Mouse (Mus musculus) MEL (cell line): ENCODE data around the gene Olfr639. TPM values are rescaled to one million over a fixed set of nuclear protein-coding genes. Genes with fewer than 3 reads are reported as not detected.

Experiments
- DNase-seq: peaks from one replicate; pipeline ENCODE4 v3.0.0; 2011; ENCODE audit warnings: low read depth, low spot score
- H3K27ac ChIP-seq: 2 replicates; pipeline ENCODE4 v1.5.1; 2012; ENCODE audit warnings: low read depth, mild to moderate bottlenecking, control low read depth, low read length, moderate library complexity; ENCODE audit not compliant: control insufficient read depth
- H3K27me3 ChIP-seq, 2 experiments: fragments of 150-350 bp in 1 of 2; sonication (generic) in 1 of 2; 2 replicates each; pipeline ENCODE4 v1.6.1; 2012; ENCODE audit warnings: low read length in 2 of 2, mild to moderate bottlenecking in 2 of 2, improper control_type of control experiment in 1 of 2, moderate library complexity in 1 of 2; ENCODE audit not compliant: insufficient read depth in 2 of 2, control insufficient read depth in 1 of 2
- H3K36me3 ChIP-seq, 2 experiments: 2 replicates each; pipeline ENCODE4 v1.6.1; 2012 to 2014; ENCODE audit warnings: low read length in 2 of 2, improper control_type of control experiment in 1 of 2, inconsistent platforms in 1 of 2, mild to moderate bottlenecking in 1 of 2; ENCODE audit not compliant: insufficient read depth in 2 of 2, control insufficient read depth in 1 of 2
- H3K4me1 ChIP-seq, 2 experiments: fragments of 150-350 bp in 1 of 2; sonication (generic) in 1 of 2; 2 replicates each; pipeline ENCODE4 v1.6.1; 2012; ENCODE audit warnings: low read length in 2 of 2, improper control_type of control experiment in 1 of 2, mild to moderate bottlenecking in 1 of 2; ENCODE audit not compliant: insufficient read depth in 2 of 2, control insufficient read depth in 1 of 2
- H3K4me3 ChIP-seq, 2 experiments: fragments of 150-350 bp in 1 of 2; sonication (generic) in 1 of 2; 2 replicates each; pipeline ENCODE4 v1.5.1; 2012; ENCODE audit warnings: low read depth in 2 of 2, low read length in 2 of 2, mild to moderate bottlenecking in 2 of 2, moderate library complexity in 2 of 2, control low read depth in 1 of 2, improper control_type of control experiment in 1 of 2; ENCODE audit not compliant: control insufficient read depth in 1 of 2, insufficient read depth in 1 of 2
- H3K79me2 ChIP-seq: 2 replicates; pipeline ENCODE4 v1.6.1; 2012; ENCODE audit warnings: mild to moderate bottlenecking, low read length, moderate library complexity; ENCODE audit not compliant: control insufficient read depth, poor library complexity, insufficient read depth
- H3K9ac ChIP-seq: 2 replicates; pipeline ENCODE4 v1.6.1; 2012; ENCODE audit warnings: low read depth, mild to moderate bottlenecking, control low read depth, low read length, moderate library complexity; ENCODE audit not compliant: control insufficient read depth, poor library complexity, severe bottlenecking
- H3K9me3 ChIP-seq: fragments of 150-350 bp; sonication (generic); replicated peaks from 2 replicates; pipeline ENCODE4 v1.6.1; 2012; ENCODE audit warnings: mild to moderate bottlenecking, low read length, improper control_type of control experiment, moderate library complexity; ENCODE audit not compliant: insufficient read depth
- BHLHE40 ChIP-seq: IDR thresholded peaks from 2 replicates; pipeline ENCODE4 v1.6.1; 2012; ENCODE audit warnings: low read depth, mild to moderate bottlenecking, inconsistent platforms, low read length, improper control_type of control experiment, borderline replicate concordance
- CHD1 ChIP-seq: IDR thresholded peaks from 2 replicates; pipeline ENCODE4 v1.6.1; 2012; ENCODE audit warnings: low read depth, mild to moderate bottlenecking, inconsistent platforms, low read length, improper control_type of control experiment
- CHD2 ChIP-seq: IDR thresholded peaks from 2 replicates; pipeline ENCODE4 v1.6.1; 2011; ENCODE audit warnings: low read length, improper control_type of control experiment
- CTCF ChIP-seq, 3 experiments: IDR thresholded peaks in 2 of 3; conservative IDR thresholded peaks in 1 of 3; 2 replicates each; pipeline ENCODE4 v1.5.1; 2011 to 2012; ENCODE audit warnings: low read length in 3 of 3, low read depth in 2 of 3, mild to moderate bottlenecking in 2 of 3, improper control_type of control experiment in 1 of 3, inconsistent platforms in 1 of 3, mixed read lengths in 1 of 3, moderate library complexity in 1 of 3; ENCODE audit not compliant: control insufficient read depth in 1 of 3, insufficient read depth in 1 of 3, poor library complexity in 1 of 3, severe bottlenecking in 1 of 3
- E2F4 ChIP-seq: IDR thresholded peaks from 2 replicates; pipeline ENCODE4 v1.6.1; 2011; ENCODE audit warnings: low read depth, low read length, improper control_type of control experiment, borderline replicate concordance
- ETS1 ChIP-seq: IDR thresholded peaks from 2 replicates; pipeline ENCODE4 v1.6.1; 2012; ENCODE audit warnings: low read depth, mild to moderate bottlenecking, inconsistent platforms, low read length, improper control_type of control experiment, moderate library complexity
- JUND ChIP-seq: IDR thresholded peaks from 2 replicates; pipeline ENCODE4 v1.6.1; 2011; ENCODE audit warnings: low read depth, mild to moderate bottlenecking, improper control_type of control experiment, low read length
- KAT2A ChIP-seq: conservative IDR thresholded peaks from 2 replicates; pipeline ENCODE4 v1.6.1; 2012; ENCODE audit warnings: low read depth, low read length, improper control_type of control experiment, inconsistent platforms
- MAX ChIP-seq: IDR thresholded peaks from 2 replicates; pipeline ENCODE4 v1.6.1; 2011; ENCODE audit warnings: low read length, improper control_type of control experiment
- MAZ ChIP-seq: IDR thresholded peaks from 2 replicates; pipeline ENCODE4 v1.6.1; 2012; ENCODE audit warnings: low read depth, mild to moderate bottlenecking, inconsistent platforms, low read length, improper control_type of control experiment
- MEF2A ChIP-seq: IDR thresholded peaks from 2 replicates; pipeline ENCODE4 v1.6.1; 2014; ENCODE audit warnings: low read depth, mild to moderate bottlenecking, inconsistent platforms, low read length, improper control_type of control experiment; ENCODE audit not compliant: poor library complexity, insufficient replicate concordance, severe bottlenecking; ENCODE audit errors: extremely low read depth
- MYB ChIP-seq: IDR thresholded peaks from 2 replicates; pipeline ENCODE4 v1.6.1; 2011; ENCODE audit warnings: mild to moderate bottlenecking, low read depth, low read length, improper control_type of control experiment
- MYC ChIP-seq: IDR thresholded peaks from 2 replicates; pipeline ENCODE4 v1.6.1; 2011; ENCODE audit warnings: low read depth, mild to moderate bottlenecking, low read length, improper control_type of control experiment, moderate library complexity
- NRF1 ChIP-seq: IDR thresholded peaks from 2 replicates; pipeline ENCODE4 v1.6.1; 2014; ENCODE audit warnings: low read depth, mild to moderate bottlenecking, inconsistent platforms, low read length, improper control_type of control experiment, moderate library complexity; ENCODE audit not compliant: poor library complexity, insufficient read depth, severe bottlenecking
- POLR2A ChIP-seq, 2 experiments: IDR thresholded peaks; 2 replicates each; pipeline ENCODE4 v1.6.1; 2011 to 2012; ENCODE audit warnings: low read length in 2 of 2, mild to moderate bottlenecking in 2 of 2, control low read depth in 1 of 2, improper control_type of control experiment in 1 of 2, low read depth in 1 of 2, moderate library complexity in 1 of 2; ENCODE audit not compliant: control insufficient read depth in 1 of 2, insufficient read depth in 1 of 2, poor library complexity in 1 of 2
- POLR2AphosphoS2 ChIP-seq: IDR thresholded peaks from 2 replicates; pipeline ENCODE4 v1.6.1; 2011; ENCODE audit warnings: low read length, improper control_type of control experiment
- RAD21 ChIP-seq: IDR thresholded peaks from 2 replicates; pipeline ENCODE4 v1.6.1; 2011; ENCODE audit warnings: mild to moderate bottlenecking, low read depth, low read length, improper control_type of control experiment
- RCOR1 ChIP-seq: IDR thresholded peaks from 2 replicates; pipeline ENCODE4 v1.6.1; 2012; ENCODE audit warnings: low read depth, mild to moderate bottlenecking, inconsistent platforms, low read length, improper control_type of control experiment
- SIN3A ChIP-seq: IDR thresholded peaks from 2 replicates; pipeline ENCODE4 v1.6.1; 2012; ENCODE audit warnings: low read length, improper control_type of control experiment, inconsistent platforms
- TAL1 ChIP-seq: IDR thresholded peaks from 2 replicates; pipeline ENCODE4 v1.6.1; 2012; ENCODE audit warnings: mild to moderate bottlenecking, inconsistent platforms, low read length, moderate library complexity, mixed read lengths
- TBP ChIP-seq: IDR thresholded peaks from 2 replicates; pipeline ENCODE4 v1.8.0; 2011; ENCODE audit warnings: low read depth, low read length, improper control_type of control experiment
- TCF12 ChIP-seq: IDR thresholded peaks from 2 replicates; pipeline ENCODE4 v1.6.1; 2014; ENCODE audit warnings: low read depth, mild to moderate bottlenecking, inconsistent platforms, low read length, improper control_type of control experiment, moderate library complexity
- ZC3H11A ChIP-seq: IDR thresholded peaks from 2 replicates; pipeline ENCODE4 v1.6.1; 2012; ENCODE audit warnings: low read depth, mild to moderate bottlenecking, inconsistent platforms, low read length, improper control_type of control experiment
- ZKSCAN1 ChIP-seq: IDR thresholded peaks from 2 replicates; pipeline ENCODE4 v1.6.1; 2012; ENCODE audit warnings: low read depth, mild to moderate bottlenecking, inconsistent platforms, low read length, improper control_type of control experiment, moderate library complexity
- ZNF384 ChIP-seq: IDR thresholded peaks from 2 replicates; pipeline ENCODE4 v1.6.1; 2012; ENCODE audit warnings: low read depth, mild to moderate bottlenecking, inconsistent platforms, low read length, improper control_type of control experiment
- polyA plus RNA-seq, 2 experiments: library from polyadenylated mRNA; stranded (reverse) in 1 of 2; unstranded in 1 of 2; fragments of >175 nt in 1 of 2; fragments of >200 nt in 1 of 2; gene quantifications; 2 replicates each; pipeline versions ENCODE4 v1.2.1 to v1.2.4; 2012; ENCODE audit warnings: low replicate concordance in 2 of 2, low read depth in 1 of 2; ENCODE audit not compliant: insufficient read length in 2 of 2, insufficient read depth in 1 of 2, missing spikeins in 1 of 2
- total RNA-seq: library from RNA; depleted of rRNA; stranded (reverse); fragments of 300-350 nt; gene quantifications from 2 replicates; pipeline ENCODE4 v1.2.3, GENCODE M21; 2012

Olfr639 gene
- total and polyA plus RNA-seq, 3 experiments = 0.03 TPM; not detected in 2

- H3K4me1 ChIP-seq = no peaks in the 10 kb centered on the region
- TF ChIP-seq KAT2A (no peak), CTCF (IDR thresholded peaks at IDR 0.05 in 2 of 3, conservative IDR thresholded peaks at IDR 0.05 in 1 of 3; ENCODE audit: control insufficient read depth in 1 of 3, insufficient read depth in 1 of 3, low read depth in 2 of 3, low read length in 3 of 3, poor library complexity in 1 of 3, severe bottlenecking in 1 of 3) (no peak), TAL1 (no peak), NRF1 (no peak), ZC3H11A (no peak), CHD2 (no peak), JUND (no peak), MEF2A (no peak), BHLHE40 (no peak), RCOR1 (no peak), MYC (no peak), MYB (no peak), POLR2AphosphoS2 (no peak), SIN3A (no peak), POLR2A (IDR thresholded peaks at IDR 0.05; ENCODE audit: control insufficient read depth in 1 of 2, insufficient read depth in 1 of 2, low read depth in 1 of 2, low read length in 2 of 2, poor library complexity in 1 of 2) (no peak), MAX (no peak), ZKSCAN1 (no peak)
- H3K4me3 ChIP-seq = no peak within 1 kb of the TSS
- no peaks in the 10 kb centered on the region for H3K9me3 ChIP-seq
- no peaks in the 10 kb centered on the region for H3K36me3 ChIP-seq
- H3K27me3 ChIP-seq = no peaks in the 10 kb centered on the region
- no peaks in the 10 kb centered on the region for H3K79me2 ChIP-seq
- no peak within 1 kb of the TSS for H3K9ac ChIP-seq
- H3K27ac ChIP-seq = no peak within 1 kb of the TSS
- no peak for DNase-seq
These were observed 18.7 kb downstream of the Olfr639 start, which contains the start of gene Olfr638 for GRCm38 (mm10) chr7:103998446-103998845. Olfr638 (plus strand) TSS chr7:103998746.

GRCm38 (mm10) chr7:103971782-103972181 is 45.3 kb downstream of the Olfr639 start:
- Histone ChIP-seq H3K9me3 (no peaks in the 10 kb centered on the region), H3K4me3 (no peak overlapping the region)
- DNase-seq = no peak

More at GRCm38 (mm10) chr7:103971782-103972181, 45.3 kb downstream of the Olfr639 start:
- no peaks in the 10 kb centered on the region for H3K27me3 ChIP-seq
- H3K36me3 ChIP-seq = no peaks in the 10 kb centered on the region
- no peaks in the 10 kb centered on the region for H3K4me1 ChIP-seq
- no peak overlapping the region for H3K9ac ChIP-seq
- no peak overlapping the region for H3K27ac ChIP-seq
- H3K79me2 ChIP-seq = no peaks in the 10 kb centered on the region
- no peak for TF ChIP-seq ZNF384
- no peak for TF ChIP-seq E2F4
- no peak for TF ChIP-seq ETS1
- no peak for TF ChIP-seq CTCF (IDR thresholded peaks at IDR 0.05 in 2 of 3, conservative IDR thresholded peaks at IDR 0.05 in 1 of 3; ENCODE audit: control insufficient read depth in 1 of 3, insufficient read depth in 1 of 3, low read depth in 2 of 3, low read length in 3 of 3, poor library complexity in 1 of 3, severe bottlenecking in 1 of 3)
- TF ChIP-seq ZC3H11A = no peak
- TF ChIP-seq MAZ = no peak
- TF ChIP-seq TCF12 = no peak
- no peak for TF ChIP-seq TBP
- TF ChIP-seq RAD21 = no peak
- TF ChIP-seq ZKSCAN1 = no peak
- no peak for TF ChIP-seq JUND
- TF ChIP-seq CHD1 = no peak
